Mouse (Mus musculus) heart, postnatal 0 days (tissue): ENCODE measurements around the gene Fbxw11.

Experiments
- CTCF ChIP-seq: IDR thresholded peaks from 2 replicates; pipeline ENCODE4 v1.5.1; 2016; ENCODE audit warnings: antibody characterized with exemption, control low read depth, low read depth
- EP300 ChIP-seq: IDR thresholded peaks from 2 replicates; pipeline ENCODE4 v1.6.1; 2016; ENCODE audit warnings: antibody characterized with exemption, low read depth

GRCm38 (mm10) chr11:32745466-32745865 lies 102.9 kb downstream of the Fbxw11 start:
- no peak for TF ChIP-seq CTCF
- TF ChIP-seq EP300 = no peak
